Mouse (Mus musculus): ENCODE results near the gene Ccnd3. TPM values are rescaled to one million over a fixed set of nuclear protein-coding genes. Genes with fewer than 3 reads are reported as not detected.
A peak's percentile ranks its signal among the peaks of the same experiment; 100 is the strongest.

Gene Ccnd3
- polyA plus RNA-seq, 1 experiment from 2014 or later: 428 TPM

DNA sequence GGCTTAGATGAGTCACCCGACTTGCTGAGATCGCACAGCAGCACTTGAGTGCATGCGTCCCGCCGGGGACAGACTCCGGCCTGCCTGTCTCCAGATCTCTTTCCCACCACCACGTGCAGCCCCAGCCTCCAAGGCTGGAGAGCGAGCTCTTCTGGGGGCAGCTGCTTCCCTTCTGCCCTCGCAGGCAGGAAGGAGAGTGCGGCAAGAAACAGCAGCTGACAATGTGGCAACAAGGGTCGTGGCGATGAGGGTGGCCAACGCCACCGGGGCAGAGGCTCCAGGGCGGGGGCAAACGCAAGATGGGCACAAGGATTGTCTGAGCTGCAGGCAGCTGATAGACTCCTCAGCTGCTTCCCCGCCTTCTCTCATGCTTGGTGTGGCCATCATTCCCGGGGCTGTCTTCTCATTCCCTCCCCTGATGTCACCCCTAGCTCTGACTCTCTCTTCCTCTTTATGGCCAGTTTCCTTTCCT lies 18.4 kb downstream of the Ccnd3 start:
- H3K4me2 ChIP-seq (replicated peaks; ENCODE audit: low read depth, low read length): no peak overlapping the region
- 39% methylated on average over 18 of the region's 18 CpGs for WGBS
- peak overlapping the region; percentile 18; the same call in 1 of the 2 replicates for H3K9ac ChIP-seq (replicated peaks; ENCODE audit: low read depth, low read length)

DNA sequence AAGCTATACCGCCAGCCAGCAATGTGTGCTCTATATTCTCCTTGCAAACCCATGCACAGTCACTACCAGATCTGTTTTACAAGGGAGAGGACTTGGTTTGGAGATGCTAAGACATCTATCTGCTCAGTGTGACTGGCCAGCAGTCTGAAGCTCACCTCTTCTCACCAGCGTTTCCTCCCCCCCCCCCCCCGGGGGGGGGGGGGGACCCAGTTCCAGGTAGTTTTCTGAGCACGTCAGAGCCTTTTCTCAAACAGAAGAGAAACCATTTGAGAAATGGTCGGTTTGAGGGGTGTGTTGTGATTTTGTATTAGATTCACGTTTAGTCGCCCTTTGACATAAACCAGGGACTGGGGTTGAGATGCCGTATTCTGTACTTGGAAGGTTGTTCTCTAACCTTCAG lies 19.2 kb downstream of the Ccnd3 start:
- Histone ChIP-seq H3K4me3 (ENCODE audit: low read depth, low read length) (no peak overlapping the region), H3K4me1 (ENCODE audit: control insufficient read depth, insufficient read depth, low read length) (peaks cover 60% of the 10 kb centered on the region), H3K9ac (replicated peaks; ENCODE audit: low read depth, low read length) (no peak overlapping the region), H3K27me3 (ENCODE audit: control insufficient read depth, insufficient read depth, low read length) (no peaks in the 10 kb centered on the region), H3K9me3 (ENCODE audit: control insufficient read depth, low read depth, low read length) (no peaks in the 10 kb centered on the region), H3K27ac (ENCODE audit: low read length) (peak overlapping the region; percentile 99; the same call in 1 of the 2 replicates), H3K36me3 (ENCODE audit: control insufficient read depth, insufficient read depth, low read length) (no peaks in the 10 kb centered on the region), H3K4me2 (replicated peaks; ENCODE audit: low read depth, low read length) (no peak overlapping the region)
- ATAC-seq (ENCODE audit: insufficient number of reproducible peaks, insufficient read depth, low FRiP score, low read depth): no peak
- WGBS: 55% methylated on average over 8 of the region's 8 CpGs

More for the DNA sequence above, 18.4 kb downstream of the Ccnd3 start:
- Histone ChIP-seq H3K27me3 (ENCODE audit: control insufficient read depth, insufficient read depth, low read length) (no peaks in the 10 kb centered on the region), H3K9me3 (ENCODE audit: control insufficient read depth, low read depth, low read length) (no peaks in the 10 kb centered on the region), H3K4me3 (ENCODE audit: low read depth, low read length) (no peak overlapping the region), H3K27ac (ENCODE audit: low read length) (peak overlapping the region; percentile 99), H3K36me3 (ENCODE audit: control insufficient read depth, insufficient read depth, low read length) (no peaks in the 10 kb centered on the region), H3K4me1 (ENCODE audit: control insufficient read depth, insufficient read depth, low read length) (peaks cover 60% of the 10 kb centered on the region)
- ATAC-seq (ENCODE audit: insufficient number of reproducible peaks, insufficient read depth, low FRiP score, low read depth): no peak

DNA sequence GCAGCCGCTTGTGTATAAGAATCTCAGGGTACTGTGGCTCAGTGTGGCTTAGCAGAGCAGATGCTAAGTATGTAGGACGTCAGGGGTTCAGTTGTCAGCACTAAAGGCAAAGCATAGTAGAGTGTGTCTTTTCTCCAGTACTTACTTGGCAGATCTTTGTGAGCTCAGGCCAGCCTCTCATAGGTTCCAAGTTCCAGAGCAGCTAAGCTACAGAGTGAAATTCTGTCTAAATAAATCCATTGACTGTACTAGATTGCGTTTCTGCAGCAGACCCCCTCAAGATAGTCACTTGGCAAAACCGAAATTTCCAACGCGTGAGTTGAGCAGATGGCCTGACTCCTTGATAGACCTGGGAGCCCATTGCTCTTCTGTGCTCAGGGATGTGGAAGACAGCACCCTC lies 20.1 kb downstream of the Ccnd3 start:
- peaks cover 55% of the 10 kb centered on the region for H3K4me1 ChIP-seq (ENCODE audit: control insufficient read depth, insufficient read depth, low read length)
- no peaks in the 10 kb centered on the region for H3K9me3 ChIP-seq (ENCODE audit: control insufficient read depth, low read depth, low read length)
- no peak overlapping the region for H3K4me2 ChIP-seq (replicated peaks; ENCODE audit: low read depth, low read length)
- no peak overlapping the region for H3K4me3 ChIP-seq (ENCODE audit: low read depth, low read length)
- H3K27ac ChIP-seq (ENCODE audit: low read length): peak overlapping the region; percentile 36; the same call in 1 of the 2 replicates
- ATAC-seq (ENCODE audit: insufficient number of reproducible peaks, insufficient read depth, low FRiP score, low read depth): no peak
- no peaks in the 10 kb centered on the region for H3K36me3 ChIP-seq (ENCODE audit: control insufficient read depth, insufficient read depth, low read length)
- H3K27me3 ChIP-seq (ENCODE audit: control insufficient read depth, insufficient read depth, low read length): no peaks in the 10 kb centered on the region
- no peak overlapping the region for H3K9ac ChIP-seq (replicated peaks; ENCODE audit: low read depth, low read length)
- WGBS: 81% methylated on average over 6 of the region's 6 CpGs

DNA sequence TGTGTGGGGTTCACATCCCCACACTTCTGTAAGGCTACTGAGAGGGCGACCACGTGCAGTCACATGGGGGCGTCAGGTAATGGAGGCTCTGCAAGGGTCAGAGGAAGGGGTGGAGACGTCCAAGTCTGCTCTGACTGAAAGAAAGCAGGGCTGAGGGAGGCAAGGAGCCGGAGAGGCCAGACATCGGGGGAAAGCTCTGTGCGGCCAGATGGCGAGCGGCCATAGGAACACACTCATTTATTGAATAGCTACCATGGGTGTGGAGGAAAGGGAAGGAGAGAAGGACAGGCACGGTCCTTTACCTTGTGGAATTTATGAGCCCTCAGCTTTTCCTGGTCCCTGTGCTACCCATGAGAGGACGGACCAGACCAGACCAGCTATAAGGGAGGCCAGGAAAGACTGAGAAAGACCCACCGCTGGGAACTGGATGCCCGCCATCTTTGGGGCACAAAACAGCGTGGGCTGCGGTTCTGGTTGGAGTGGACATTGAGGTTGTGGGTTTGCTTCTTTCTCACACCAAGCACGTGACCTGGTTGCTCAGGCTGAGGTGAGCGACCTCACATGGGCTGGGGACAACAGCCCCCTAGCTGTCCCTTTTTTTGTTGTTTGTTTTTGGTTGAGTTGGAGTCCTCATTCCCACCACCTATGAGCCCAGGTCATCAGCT lies 22.1 kb downstream of the Ccnd3 start:
- peaks cover 44% of the 10 kb centered on the region for H3K4me1 ChIP-seq (ENCODE audit: control insufficient read depth, insufficient read depth, low read length)
- H3K36me3 ChIP-seq (ENCODE audit: control insufficient read depth, insufficient read depth, low read length): no peaks in the 10 kb centered on the region
- no peaks in the 10 kb centered on the region for H3K9me3 ChIP-seq (ENCODE audit: control insufficient read depth, low read depth, low read length)
- no peak overlapping the region for H3K4me3 ChIP-seq (ENCODE audit: low read depth, low read length)
- no peak overlapping the region; the same call in 1 of the 2 replicates for H3K4me2 ChIP-seq (replicated peaks; ENCODE audit: low read depth, low read length)
- no peak overlapping the region for H3K9ac ChIP-seq (replicated peaks; ENCODE audit: low read depth, low read length)
- no peak for ATAC-seq (ENCODE audit: insufficient number of reproducible peaks, insufficient read depth, low FRiP score, low read depth)
- H3K27ac ChIP-seq (ENCODE audit: low read length): peak overlapping the region; percentile 97
- 67% methylated on average over 17 of the region's 17 CpGs for WGBS
- H3K27me3 ChIP-seq (ENCODE audit: control insufficient read depth, insufficient read depth, low read length): no peaks in the 10 kb centered on the region

DNA sequence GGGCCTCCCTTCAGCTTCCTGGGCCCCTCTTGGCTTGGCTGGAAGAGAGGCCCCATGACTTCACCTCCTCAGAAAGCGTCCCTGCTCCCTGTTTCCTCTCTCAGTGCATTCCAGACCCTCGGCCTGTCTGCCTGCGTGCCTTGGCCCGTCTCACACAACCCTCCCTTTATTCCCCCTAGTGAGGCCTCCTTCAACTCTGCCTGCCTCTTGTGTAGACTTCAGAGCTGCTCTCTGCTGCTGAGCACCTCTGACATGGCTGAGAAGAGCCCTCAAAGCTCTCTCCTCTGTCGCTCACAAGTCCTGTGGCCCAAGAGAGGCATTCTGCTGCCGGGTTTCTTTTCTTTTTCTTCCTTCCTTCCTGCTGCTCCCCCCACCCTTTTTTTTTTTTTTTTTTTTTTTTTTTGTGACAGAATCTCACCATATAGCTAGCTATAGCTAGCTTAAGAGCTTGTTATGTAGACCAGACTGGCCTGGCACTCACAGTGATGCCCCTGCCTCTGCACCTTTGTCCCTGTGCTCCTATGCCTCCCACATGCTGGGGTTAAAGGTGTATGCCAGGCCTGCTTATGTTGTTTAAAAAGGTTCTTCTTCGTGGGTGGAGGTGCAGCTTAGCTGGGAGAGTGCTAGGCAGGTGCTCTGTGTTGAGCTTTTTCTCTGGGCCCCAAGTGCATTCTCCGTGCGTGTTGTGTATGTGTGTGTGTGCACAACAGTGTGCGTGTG lies 22.9 kb downstream of the Ccnd3 start:
- no peaks in the 10 kb centered on the region for H3K36me3 ChIP-seq (ENCODE audit: control insufficient read depth, insufficient read depth, low read length)
- no peaks in the 10 kb centered on the region for H3K9me3 ChIP-seq (ENCODE audit: control insufficient read depth, low read depth, low read length)
- H3K9ac ChIP-seq (replicated peaks; ENCODE audit: low read depth, low read length): peak overlapping the region; percentile 1; the same call in 1 of the 2 replicates
- H3K4me1 ChIP-seq (ENCODE audit: control insufficient read depth, insufficient read depth, low read length): peaks cover 36% of the 10 kb centered on the region
- H3K4me3 ChIP-seq (ENCODE audit: low read depth, low read length): no peak overlapping the region
- H3K27me3 ChIP-seq (ENCODE audit: control insufficient read depth, insufficient read depth, low read length): no peaks in the 10 kb centered on the region
- peak overlapping the region; percentile 18; the same call in 1 of the 2 replicates for H3K4me2 ChIP-seq (replicated peaks; ENCODE audit: low read depth, low read length)
- peak; percentile 85 for ATAC-seq (ENCODE audit: insufficient number of reproducible peaks, insufficient read depth, low FRiP score, low read depth)
- WGBS: 25% methylated on average over 10 of the region's 10 CpGs
- H3K27ac ChIP-seq (ENCODE audit: low read length): peak overlapping the region; percentile 97

DNA sequence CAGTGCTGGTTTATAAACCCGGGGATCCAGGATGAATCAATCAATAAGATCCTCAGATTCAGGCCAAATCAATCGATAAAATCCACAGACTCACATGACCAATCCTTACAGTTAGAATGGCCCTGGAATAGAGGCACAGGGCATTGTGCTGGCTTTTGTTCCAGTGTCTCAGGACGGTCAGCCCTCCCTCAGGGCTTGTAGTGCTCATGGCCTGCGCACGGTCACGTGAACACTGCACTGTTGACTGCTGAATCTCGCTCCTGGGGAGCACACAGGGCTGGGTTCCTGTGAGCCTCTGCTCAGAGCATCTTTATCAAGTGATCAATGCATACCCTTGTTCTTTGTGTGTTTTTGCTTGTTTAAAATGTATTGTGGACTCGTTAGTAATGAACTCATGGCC lies 24.1 kb downstream of the Ccnd3 start:
- 83% methylated on average over 8 of the region's 8 CpGs for WGBS
- ATAC-seq (ENCODE audit: insufficient number of reproducible peaks, insufficient read depth, low FRiP score, low read depth): no peak
- H3K4me3 ChIP-seq (ENCODE audit: low read depth, low read length): no peak overlapping the region
- H3K27me3 ChIP-seq (ENCODE audit: control insufficient read depth, insufficient read depth, low read length): no peaks in the 10 kb centered on the region
- H3K27ac ChIP-seq (ENCODE audit: low read length): peak overlapping the region; percentile 97; the same call in 1 of the 2 replicates
- H3K9me3 ChIP-seq (ENCODE audit: control insufficient read depth, low read depth, low read length): no peaks in the 10 kb centered on the region
- peaks cover 28% of the 10 kb centered on the region for H3K4me1 ChIP-seq (ENCODE audit: control insufficient read depth, insufficient read depth, low read length)
- H3K36me3 ChIP-seq (ENCODE audit: control insufficient read depth, insufficient read depth, low read length): no peaks in the 10 kb centered on the region
- no peak overlapping the region for H3K9ac ChIP-seq (replicated peaks; ENCODE audit: low read depth, low read length)
- H3K4me2 ChIP-seq (replicated peaks; ENCODE audit: low read depth, low read length): no peak overlapping the region

DNA sequence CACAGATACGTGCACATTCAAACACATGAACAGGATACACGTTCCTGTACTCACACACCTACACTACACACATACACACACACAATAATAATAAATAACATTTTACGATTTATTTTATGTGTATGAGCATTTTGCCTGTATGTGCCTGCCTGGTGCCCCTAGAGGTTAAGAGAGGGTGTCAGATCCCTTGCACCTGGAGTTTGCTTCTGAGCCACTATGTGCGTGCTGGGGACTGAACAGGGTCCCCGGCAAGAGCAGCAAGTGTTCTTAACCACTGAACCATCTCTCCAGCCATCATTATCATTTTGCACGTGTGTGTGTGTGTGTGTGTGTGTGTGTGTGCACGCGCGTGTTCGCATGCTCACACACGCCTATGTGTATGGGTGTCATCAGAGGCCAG lies 24.7 kb downstream of the Ccnd3 start:
- Histone ChIP-seq H3K9me3 (ENCODE audit: control insufficient read depth, low read depth, low read length) (no peaks in the 10 kb centered on the region), H3K36me3 (ENCODE audit: control insufficient read depth, insufficient read depth, low read length) (no peaks in the 10 kb centered on the region), H3K27ac (ENCODE audit: low read length) (no peak overlapping the region), H3K4me1 (ENCODE audit: control insufficient read depth, insufficient read depth, low read length) (peaks cover 22% of the 10 kb centered on the region), H3K4me3 (ENCODE audit: low read depth, low read length) (no peak overlapping the region), H3K27me3 (ENCODE audit: control insufficient read depth, insufficient read depth, low read length) (no peaks in the 10 kb centered on the region), H3K4me2 (replicated peaks; ENCODE audit: low read depth, low read length) (no peak overlapping the region), H3K9ac (replicated peaks; ENCODE audit: low read depth, low read length) (no peak overlapping the region)
- 92% methylated on average over 11 of the region's 11 CpGs for WGBS
- ATAC-seq (ENCODE audit: insufficient number of reproducible peaks, insufficient read depth, low FRiP score, low read depth): no peak

DNA sequence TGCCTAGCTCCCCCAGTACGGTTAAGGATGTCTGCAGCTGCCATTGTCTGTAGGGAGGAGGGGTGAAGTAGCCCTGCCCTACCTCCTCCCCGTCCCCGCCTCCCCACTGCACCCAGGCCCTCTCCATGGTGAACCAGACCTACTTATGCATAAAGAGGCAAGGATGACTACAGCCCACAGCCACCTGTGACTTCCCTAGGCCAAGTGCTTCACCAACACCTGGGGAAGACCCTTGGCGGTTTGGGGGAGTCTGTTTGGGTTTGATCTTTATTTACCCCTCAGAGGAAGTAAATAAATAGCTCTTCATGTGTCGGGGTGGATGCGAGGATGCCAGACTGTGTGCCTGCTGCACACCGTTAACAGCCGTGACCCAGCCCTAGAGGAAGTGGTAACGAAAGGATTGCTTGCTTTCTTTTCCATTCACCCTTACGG lies 26.6 kb downstream of the Ccnd3 start:
- Histone ChIP-seq H3K27me3 (ENCODE audit: control insufficient read depth, insufficient read depth, low read length) (no peaks in the 10 kb centered on the region), H3K4me1 (ENCODE audit: control insufficient read depth, insufficient read depth, low read length) (peaks cover 23% of the 10 kb centered on the region), H3K27ac (ENCODE audit: low read length) (no peak overlapping the region), H3K36me3 (ENCODE audit: control insufficient read depth, insufficient read depth, low read length) (no peaks in the 10 kb centered on the region), H3K9me3 (ENCODE audit: control insufficient read depth, low read depth, low read length) (no peaks in the 10 kb centered on the region), H3K9ac (replicated peaks; ENCODE audit: low read depth, low read length) (no peak overlapping the region), H3K4me2 (replicated peaks; ENCODE audit: low read depth, low read length) (no peak overlapping the region), H3K4me3 (ENCODE audit: low read depth, low read length) (no peak overlapping the region)
- 70% methylated on average over 10 of the region's 10 CpGs for WGBS
- ATAC-seq (ENCODE audit: insufficient number of reproducible peaks, insufficient read depth, low FRiP score, low read depth): no peak

Data from stomach, embryonic 14.5 days (tissue).